Mouse (Mus musculus) gonadal fat pad, adult 2 months (tissue): ENCODE data around the gene Nptx2. TPM values are rescaled to one million over a fixed set of nuclear protein-coding genes. Genes with fewer than 3 reads are reported as not detected.

ENCODE experiments used
- DNase-seq: peaks from one replicate; pipeline ENCODE4 v3.0.0-alpha.2; 2012; ENCODE audit warnings: low read depth
- polyA plus RNA-seq: library from polyadenylated mRNA; depleted of rRNA; stranded (reverse); fragments of >200 nt; gene quantifications from 2 replicates; pipeline ENCODE4 v1.2.3, GENCODE M21; 2012; rRNA removed

Gene Nptx2
- polyA plus RNA-seq = 11.2 and 22.5 TPM in 2 replicates

- DNase-seq = no peak
Measured at GRCm38 (mm10) chr5:144545653-144546422, at the start of gene Nptx2. Nptx2 (plus strand) TSS chr5:144545902.

DNA sequence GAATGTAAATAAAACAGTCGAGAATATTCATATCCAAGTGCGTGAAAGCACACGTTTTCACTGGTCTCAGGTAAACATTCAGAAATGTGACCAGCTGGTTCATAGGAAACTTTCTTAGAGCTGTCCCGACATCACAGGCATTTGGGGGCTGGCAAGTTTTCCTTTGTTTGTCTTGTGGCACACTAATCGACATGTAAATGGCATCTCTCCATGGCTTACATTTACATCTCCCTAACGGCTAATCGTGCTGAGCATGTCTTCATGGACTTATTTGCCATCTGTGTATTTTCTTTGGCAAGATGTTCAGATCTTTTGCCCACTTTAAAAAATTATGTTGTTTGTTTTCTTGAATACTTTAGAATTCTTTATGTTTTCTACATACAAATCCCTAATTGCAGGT, 49.2 kb upstream of the Nptx2 start:
- no peak for DNase-seq

- no peak for DNase-seq
Measured at GRCm38 (mm10) chr5:144504239-144504638, 41.5 kb upstream of the Nptx2 start.

- no peak for DNase-seq
Measured at GRCm38 (mm10) chr5:144505731-144506130, 40.0 kb upstream of the Nptx2 start.

DNA sequence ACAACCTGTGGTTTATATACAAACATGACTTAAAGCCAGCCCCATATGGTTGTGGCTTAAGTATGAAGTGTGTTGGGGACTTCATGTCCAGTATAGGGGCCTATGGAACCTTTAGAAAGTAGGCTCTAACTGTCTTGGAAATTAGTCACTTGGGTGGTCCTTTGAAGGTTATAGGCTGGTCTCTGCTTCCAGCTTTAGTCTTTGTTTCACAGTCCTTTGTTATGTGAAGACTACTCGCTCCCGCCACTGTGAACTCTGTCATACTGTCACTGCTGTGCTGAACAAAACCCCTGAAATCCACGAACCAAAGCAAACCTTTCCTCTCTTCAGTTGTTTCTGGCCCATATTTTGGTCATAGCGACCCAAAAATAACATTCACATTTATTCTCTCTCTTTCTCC, 39.5 kb upstream of the Nptx2 start:
- no peak for DNase-seq

GRCm38 (mm10) chr5:144506689-144507552, 38.8 kb upstream of the Nptx2 start:
- DNase-seq = no peak

- DNase-seq = no peak
Measured at GRCm38 (mm10) chr5:144509431-144509830, 36.3 kb upstream of the Nptx2 start.

DNA sequence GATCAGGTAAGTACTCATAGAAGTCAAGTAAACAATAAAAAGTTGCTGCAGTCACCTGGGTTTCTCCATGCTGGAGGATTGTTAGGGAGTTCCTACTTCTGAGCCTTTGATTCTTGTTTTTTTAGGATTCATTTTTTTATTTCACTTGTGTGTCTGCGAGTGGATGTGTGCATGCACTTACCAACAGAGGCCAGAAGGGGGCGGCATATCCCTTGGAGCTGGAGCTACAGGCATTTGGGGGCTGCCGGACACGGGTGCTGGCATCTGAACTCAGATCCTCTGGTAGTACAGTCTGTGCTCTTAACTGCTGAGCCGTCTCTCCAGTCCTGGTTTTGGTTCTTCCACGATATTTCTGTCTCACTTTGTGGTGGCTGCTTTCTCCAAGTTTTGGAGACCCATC, 31.0 kb upstream of the Nptx2 start:
- no peak for DNase-seq

- no peak for DNase-seq
Measured at GRCm38 (mm10) chr5:144515241-144515640, 30.5 kb upstream of the Nptx2 start.

- DNase-seq = no peak
Measured at GRCm38 (mm10) chr5:144520096-144520495, 25.6 kb upstream of the Nptx2 start.

GRCm38 (mm10) chr5:144524774-144525173, 20.9 kb upstream of the Nptx2 start:
- no peak for DNase-seq

GRCm38 (mm10) chr5:144529123-144529522, 16.6 kb upstream of the Nptx2 start:
- no peak for DNase-seq

GRCm38 (mm10) chr5:144542711-144543308, 2.9 kb upstream of the Nptx2 start:
- no peak for DNase-seq

DNA sequence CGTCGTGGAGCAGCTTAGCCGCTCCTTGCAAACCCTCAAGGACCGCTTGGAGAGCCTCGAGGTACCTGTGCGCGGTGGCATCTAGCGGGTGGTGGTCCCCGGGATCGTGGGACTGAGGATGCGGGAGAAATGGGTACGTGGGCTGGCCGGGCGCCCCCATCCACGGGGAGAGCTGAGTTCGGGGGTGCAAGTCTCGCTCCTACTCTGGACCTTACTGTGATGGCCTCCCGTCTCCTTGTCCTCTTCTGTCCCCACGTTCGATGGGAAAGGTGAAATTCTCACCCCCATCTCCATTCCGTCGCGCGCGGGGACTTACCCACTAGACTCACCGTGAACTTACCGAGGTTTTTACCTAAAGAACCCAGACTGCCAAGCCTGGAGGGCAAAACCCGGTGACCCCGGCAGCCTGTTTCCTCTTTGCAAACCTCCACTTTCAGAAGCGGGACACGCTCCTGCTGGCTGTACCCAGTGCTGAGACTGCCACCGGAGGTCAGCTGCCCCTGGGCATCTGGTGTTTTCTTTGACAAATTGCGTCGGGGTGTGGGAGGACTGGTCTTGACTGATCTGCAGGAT, 807 bp downstream of the Nptx2 start:
- no peak for DNase-seq

DNA sequence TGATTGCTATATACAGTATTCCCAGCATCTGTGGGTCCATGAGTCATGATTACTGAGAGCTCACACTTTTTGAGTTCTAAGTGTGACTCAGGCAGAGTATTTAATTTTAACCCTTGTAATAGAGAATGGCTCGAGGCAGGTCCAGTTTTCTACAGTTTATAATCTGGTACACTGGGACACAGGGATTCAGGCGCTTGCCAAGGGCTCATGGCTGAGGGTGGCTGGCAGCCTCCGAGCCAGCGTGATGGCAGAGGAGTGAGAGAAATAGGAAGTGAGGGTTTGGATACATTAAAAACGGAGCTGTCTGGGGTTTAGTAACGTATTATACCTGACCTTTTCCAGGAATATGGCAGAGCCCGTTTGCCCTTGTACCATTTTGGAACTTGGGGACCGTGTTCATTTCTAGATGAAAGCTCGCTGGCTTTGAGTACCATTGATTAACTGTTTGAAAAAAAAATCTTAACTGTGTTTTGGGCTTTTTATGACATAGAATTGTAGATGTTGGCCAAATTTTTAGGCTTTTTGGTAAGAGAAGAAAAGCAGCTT, 1.7 kb downstream of the Nptx2 start:
- no peak for DNase-seq

GRCm38 (mm10) chr5:144548079-144548631, 2.5 kb downstream of the Nptx2 start:
- no peak for DNase-seq

- no peak for DNase-seq
Measured at GRCm38 (mm10) chr5:144550003-144550402, 4.3 kb downstream of the Nptx2 start.

GRCm38 (mm10) chr5:144550622-144551137, 5.0 kb downstream of the Nptx2 start:
- no peak for DNase-seq

DNA sequence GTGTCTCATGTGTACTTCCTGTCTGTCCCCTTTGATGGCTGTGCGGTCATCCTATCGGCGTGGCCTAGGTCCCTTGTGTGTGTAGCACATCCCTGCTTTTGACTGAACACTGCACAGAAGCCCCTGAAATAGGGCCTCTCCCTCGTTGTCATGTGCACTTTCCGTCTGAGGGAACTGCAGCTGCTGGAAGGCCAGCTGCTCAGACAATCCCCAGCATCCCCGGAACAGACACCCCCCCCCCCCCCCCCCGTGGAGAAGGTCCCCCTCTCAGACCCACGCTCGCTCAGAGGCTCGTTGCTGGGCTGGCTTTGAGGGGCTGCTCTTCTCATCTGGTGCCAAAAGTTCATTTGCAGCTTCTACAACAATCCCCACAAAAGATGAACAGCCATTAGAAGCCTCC, 11.0 kb downstream of the Nptx2 start:
- no peak for DNase-seq

- DNase-seq = no peak
Measured at GRCm38 (mm10) chr5:144557363-144557762, 11.7 kb downstream of the Nptx2 start.

DNA sequence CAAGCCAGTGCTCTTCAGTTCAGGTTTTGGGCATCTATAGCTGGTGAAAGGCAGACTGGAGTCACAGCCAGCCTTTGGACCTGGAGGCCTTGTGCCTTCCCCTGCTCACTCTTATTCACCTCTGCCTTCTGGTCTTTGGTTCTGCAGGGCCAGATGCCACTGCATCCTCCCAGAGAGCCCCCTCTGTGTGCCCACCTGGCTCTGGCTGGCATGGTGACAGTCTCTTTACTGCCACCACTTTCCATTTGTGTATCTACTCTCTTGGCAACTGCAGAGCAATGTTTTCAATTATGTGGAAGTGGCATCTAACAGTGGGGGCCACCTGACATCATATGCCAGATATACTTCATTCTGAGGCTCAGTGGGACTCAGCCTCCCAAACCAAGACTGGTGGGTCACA, 12.8 kb downstream of the Nptx2 start:
- no peak for DNase-seq
